Mouse (Mus musculus) heart, postnatal 10 days (tissue): ENCODE measurements at regions not wholly inside any gene's neighbourhood (a gene's known extent, or its start where the extent isn't known, plus 50 kb on each side); places are given as distances from the start of the nearest gene placed in this dataset.
A peak's percentile ranks its signal among the peaks of the same experiment; 100 is the strongest.

ENCODE experiments used
- DNase-seq, 2 experiments: peaks; one replicate each; pipeline ENCODE4 v3.0.0; 2021
- intact Hi-C: fragments of 180-260 bp; cut with DNase I; formaldehyde crosslinking; loops from one replicate; pipeline ENCODE4 v1.15.1; 2025

DNA sequence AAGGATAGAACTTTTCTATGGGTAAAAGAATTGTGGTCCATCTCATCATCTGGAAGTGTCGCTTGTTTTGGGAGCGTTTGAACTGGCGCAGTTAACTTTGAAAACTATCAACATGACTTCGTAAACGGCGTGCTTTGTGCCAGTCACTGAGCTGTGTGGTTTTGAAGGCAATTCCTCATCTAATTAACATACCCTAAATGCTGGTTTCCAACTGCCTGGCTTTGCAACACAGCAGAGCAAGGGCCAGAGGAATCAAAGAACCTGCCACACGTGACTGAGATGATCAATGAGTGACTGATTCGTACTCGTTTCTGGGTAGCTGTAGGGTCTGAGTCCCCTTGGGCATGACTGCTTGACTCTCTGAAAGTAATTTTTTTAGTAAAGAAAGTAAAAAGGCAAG is 129.2 kb upstream of the Krr1 start:
- intact Hi-C loops: no loop called here
- no peak for DNase-seq

GRCm38 (mm10) chr10:111844144-111844543 is 128.3 kb upstream of the Krr1 start:
- intact Hi-C loops: no loop called here

GRCm38 (mm10) chr10:111845946-111846345 is 126.5 kb upstream of the Krr1 start:
- no peak for DNase-seq
- intact Hi-C loops: no loop called here

More at GRCm38 (mm10) chr10:111844144-111844543, 128.3 kb upstream of the Krr1 start:
- no peak for DNase-seq

- intact Hi-C loops: no loop called here
- DNase-seq: no peak
Measured at GRCm38 (mm10) chr10:111854254-111854653, 118.2 kb upstream of the Krr1 start.

DNA sequence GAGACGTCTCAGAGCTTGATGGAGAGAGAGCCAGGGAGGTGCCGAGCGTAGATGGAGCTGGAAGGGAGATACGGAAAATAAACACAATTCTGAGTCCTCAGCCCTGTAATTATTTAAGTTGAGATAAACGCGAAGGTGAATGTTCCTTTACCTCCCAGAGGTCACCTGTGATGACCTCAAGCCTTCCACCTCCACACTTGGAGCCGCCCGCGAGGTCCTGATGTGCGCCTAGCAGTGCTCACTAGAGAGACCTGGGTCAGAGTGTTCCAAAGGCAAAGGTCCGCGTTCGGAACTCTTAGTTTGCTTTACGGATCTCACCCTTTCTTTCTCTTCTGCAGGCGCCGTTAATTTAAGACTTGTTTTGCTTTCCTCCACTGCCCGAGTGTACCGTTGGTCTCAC is 117.0 kb upstream of the Krr1 start:
- no peak for DNase-seq
- intact Hi-C loops: no loop called here

- intact Hi-C loops: no loop called here
Measured at GRCm38 (mm10) chr10:111858403-111858802, 114.1 kb upstream of the Krr1 start.

GRCm38 (mm10) chr10:111865286-111865830 is 107.1 kb upstream of the Krr1 start:
- DNase-seq: no peak
- intact Hi-C loops: no loop called here

More at GRCm38 (mm10) chr10:111858403-111858802, 114.1 kb upstream of the Krr1 start:
- DNase-seq: no peak

GRCm38 (mm10) chr10:111867102-111867501 is 105.4 kb upstream of the Krr1 start:
- intact Hi-C loops: no loop called here
- no peak for DNase-seq

- DNase-seq: no peak
- intact Hi-C loops: no loop called here
Measured at GRCm38 (mm10) chr10:111867538-111867937, 104.9 kb upstream of the Krr1 start.

DNA sequence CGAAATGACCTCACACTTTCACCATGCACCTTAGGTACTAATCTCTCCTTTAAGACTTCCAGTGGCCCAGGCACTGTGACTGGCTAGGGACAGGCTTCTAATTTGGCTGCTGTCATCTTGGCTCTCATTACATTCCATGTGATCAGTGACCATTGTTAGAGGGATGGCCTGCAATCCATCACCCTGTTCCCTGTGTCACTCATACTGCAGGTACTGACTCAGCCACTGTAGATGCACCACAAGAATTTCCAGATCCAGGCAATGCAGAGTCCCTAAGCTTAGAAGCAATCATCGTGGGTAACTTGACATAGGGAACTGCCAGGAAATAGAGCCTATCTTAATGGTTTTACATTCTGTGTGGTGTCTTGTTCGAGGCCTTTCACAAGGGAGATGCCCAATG is 92.1 kb upstream of the Krr1 start:
- intact Hi-C loops: no loop called here
- no peak for DNase-seq

DNA sequence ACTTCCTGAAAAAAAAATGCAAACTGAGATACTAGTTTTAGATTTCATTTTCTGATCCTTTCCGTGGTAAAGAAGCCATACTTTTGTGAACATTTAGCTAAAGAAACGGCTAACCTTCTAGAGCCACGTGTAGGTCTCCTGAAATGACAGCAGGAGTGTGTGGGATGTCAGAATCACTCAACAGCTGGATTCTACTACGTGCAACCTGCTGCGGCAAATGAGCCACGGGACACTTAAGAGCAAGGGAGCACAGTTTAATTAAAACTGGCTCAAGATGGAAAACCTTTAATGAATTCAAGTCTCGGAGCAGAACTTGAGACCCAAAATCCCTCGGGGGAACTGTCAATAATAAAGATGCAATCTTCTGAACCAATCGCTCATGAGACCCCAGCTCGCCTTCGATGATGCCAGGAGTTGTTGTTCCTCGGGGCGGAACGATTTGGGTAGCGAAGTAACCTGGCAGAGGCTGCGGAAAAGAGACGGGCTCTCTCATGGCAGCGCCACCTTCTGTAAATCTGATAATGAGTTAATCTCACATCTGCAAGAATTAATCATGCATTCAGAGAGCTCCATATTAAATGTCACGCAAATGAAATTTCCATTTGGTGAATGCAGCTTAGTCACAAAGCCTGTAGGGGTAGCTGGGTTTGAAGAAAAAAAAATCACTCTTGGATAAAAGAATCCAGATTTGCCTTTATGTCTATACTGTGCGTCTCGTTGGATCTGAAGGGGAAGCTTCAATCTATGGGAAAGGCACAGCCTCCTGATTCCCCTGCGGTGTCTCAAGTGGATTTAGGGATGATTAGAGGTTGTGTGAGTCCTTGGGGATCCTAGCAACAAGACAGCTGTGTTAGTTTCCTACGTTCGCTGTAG is 90.9 kb upstream of the Krr1 start:
- no peak for DNase-seq
- intact Hi-C loops: no loop called here

DNA sequence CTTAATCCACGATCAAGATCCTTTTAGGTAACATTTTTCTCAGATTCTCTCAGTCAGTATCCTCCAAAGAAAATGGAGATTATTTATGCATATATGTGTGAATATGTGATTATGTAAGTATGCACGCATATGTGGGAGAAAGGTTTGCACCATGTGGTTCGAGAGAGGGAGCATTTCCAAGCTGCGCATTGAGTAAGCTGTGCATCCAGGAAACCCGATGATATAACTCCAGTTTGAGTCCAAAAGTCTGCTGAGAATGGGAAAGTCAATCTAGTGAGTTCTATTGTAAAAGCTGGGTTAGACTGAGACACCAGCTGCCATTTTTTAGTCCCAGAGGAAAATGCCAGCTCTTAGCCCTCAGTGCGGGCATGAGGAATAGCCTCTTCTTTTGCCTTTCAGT is 89.9 kb upstream of the Krr1 start:
- no peak for DNase-seq
- intact Hi-C loops: no loop called here

- DNase-seq: no peak
- intact Hi-C loops: no loop called here
Measured at GRCm38 (mm10) chr10:111884701-111885100, 87.8 kb upstream of the Krr1 start.

- intact Hi-C loops: no loop called here
- no peak for DNase-seq
Measured at GRCm38 (mm10) chr10:111889111-111889510, 83.4 kb upstream of the Krr1 start.

- peak; percentile 18 to 23 for DNase-seq
- intact Hi-C loops: no loop called here
Measured at GRCm38 (mm10) chr10:111893489-111893888, 79.0 kb upstream of the Krr1 start.

DNA sequence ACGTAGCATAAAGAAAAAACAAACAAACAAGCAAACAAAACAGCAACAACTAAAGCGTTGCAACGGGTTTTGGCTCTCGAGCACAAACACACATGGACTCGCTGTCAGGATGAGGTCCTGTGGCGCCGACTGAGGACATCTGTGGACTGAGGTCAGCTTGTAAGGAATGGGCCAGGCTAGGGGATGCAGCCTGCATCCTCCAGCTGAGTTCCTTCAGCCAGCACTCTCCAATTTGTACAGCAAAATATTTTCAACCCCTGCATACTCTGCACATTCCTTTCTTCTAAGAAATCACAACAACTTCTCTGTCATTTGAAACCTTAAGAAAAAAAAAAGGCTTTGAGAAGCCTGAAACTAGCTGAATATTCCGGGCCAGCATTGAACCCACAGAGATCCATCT is 78.5 kb upstream of the Krr1 start:
- DNase-seq: peak; percentile 64 to 67

DNA sequence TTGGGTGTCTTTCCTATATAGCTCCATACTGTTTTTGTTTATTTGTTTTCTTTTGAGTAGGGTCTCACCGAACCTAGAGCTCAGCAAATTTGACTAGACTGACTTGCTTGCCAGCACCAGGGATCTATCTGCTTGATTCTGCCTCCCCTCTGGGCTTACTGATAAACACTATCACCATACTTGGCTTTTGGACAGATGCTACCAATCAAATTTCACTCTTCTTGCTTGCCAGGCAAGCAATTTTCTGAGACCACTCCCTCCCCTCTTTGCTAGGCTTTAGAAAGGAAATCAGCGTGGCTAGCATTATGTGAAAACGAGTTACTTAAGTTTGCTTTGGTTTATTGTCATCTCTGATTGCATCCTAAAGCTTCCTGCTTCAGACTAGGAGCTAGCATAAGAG is 75.1 kb upstream of the Krr1 start:
- DNase-seq: no peak
- intact Hi-C loops: no loop called here

More for the DNA sequence above, 78.5 kb upstream of the Krr1 start:
- intact Hi-C loops: no loop called here

DNA sequence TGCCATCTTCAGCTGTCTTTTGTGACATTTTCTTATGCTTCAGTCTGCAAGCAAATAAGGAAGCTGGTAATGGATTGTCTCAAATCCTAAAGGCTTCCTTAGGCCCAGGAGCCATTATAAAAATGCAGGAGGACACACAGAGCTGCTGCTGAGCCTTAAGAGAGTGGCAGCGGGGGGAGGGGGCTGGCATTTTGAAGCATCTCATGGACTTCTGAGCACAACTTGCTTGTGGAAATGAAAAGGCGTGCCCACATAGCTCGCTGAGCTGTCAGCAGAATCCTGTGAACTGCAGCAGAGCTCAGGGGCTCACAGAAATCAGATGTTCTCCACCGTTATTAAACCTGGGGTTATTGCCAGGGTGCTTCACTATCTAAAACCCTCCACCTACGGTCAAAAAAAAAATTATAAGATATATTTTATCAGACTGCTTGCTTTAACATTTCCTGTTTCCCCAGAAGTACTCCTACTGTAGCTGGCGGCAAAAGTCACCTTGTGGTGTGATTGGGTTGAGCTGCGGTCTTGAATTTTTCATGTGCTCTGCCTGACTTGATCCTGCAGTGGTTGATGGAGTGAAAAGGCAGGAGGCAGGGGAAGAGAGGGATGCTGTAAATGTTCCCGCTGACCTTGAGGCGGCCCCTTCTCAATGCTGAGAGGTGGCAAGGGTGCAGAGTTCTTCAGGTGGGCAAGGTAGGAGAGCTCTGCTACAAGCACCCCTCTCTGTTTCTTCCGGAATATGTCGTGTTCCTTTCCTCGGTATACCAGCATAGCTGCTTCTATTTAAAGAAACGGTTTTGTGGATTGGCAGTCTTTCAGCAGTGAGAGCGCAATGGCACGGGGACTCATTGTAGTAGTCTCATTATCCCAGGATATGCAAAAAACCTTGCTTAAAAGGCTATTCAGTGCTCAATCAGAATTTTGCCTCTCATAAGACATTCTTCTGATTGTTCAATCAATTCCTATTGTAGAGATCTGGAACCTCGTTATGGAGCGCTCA is 71.4 kb upstream of the Krr1 start:
- intact Hi-C loops: no loop called here
- no peak for DNase-seq

DNA sequence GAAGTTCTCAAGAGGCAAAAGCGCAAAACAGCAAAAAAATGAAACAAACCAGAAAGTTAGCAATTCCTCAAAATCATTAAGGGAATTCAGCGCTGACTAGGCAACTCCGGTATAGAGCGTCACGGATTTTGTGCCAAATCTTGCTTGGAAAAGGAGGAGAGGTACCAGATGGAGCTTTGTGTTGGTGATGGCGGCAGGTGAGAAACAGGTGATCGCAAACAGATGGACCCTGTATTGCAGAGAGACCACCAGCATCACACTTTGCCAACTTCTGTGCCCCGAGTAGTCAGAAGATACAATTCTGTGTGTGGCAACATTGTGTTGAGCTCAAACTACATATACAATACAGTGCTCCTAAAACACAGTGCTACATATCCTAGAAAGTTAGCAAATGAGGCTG is 68.5 kb upstream of the Krr1 start:
- DNase-seq: no peak
- intact Hi-C loops: no loop called here

DNA sequence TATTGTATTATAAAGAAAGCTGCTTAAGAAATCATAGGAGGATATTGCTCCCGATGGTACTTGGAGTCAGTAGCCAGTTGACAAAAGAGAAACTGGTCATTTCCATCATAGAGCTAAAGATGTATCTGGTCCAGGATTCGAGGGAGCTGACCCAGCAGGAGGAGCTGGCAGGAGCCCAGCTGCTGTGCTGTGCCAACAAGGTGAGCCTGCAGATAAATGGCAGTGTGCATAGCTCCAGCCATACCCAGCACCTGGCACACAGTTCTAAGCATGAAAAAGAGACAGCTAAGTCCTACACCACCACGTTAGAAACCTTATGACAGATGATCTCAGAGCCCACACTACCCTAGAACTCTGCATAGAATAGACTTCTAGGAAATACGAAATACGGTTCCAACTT is 64.6 kb upstream of the Krr1 start:
- no peak for DNase-seq
- intact Hi-C loops: no loop called here

GRCm38 (mm10) chr10:111912561-111912960 is 59.9 kb upstream of the Krr1 start:
- intact Hi-C loops: no loop called here
- peak; percentile 41 to 62 for DNase-seq
